Mouse (Mus musculus) liver, embryonic 16.5 days (tissue): Measurements from ENCODE around the gene Ipp. TPM values are rescaled to one million over a fixed set of nuclear protein-coding genes. Genes with fewer than 3 reads are reported as not detected.
A peak's percentile ranks its signal among the peaks of the same experiment; 100 is the strongest.

Experiments used
- ATAC-seq: fragments of 200-750 bp; cut with Nextera tagmentation; 2 replicates; pipeline ENCODE4 v1.8.0; 2017; ENCODE audit warnings: low read depth, mild to moderate bottlenecking, moderate number of reproducible peaks, moderate library complexity
- H3K27ac ChIP-seq: fragments of 300-500 bp; sonication (generic); 2 replicates; pipeline ENCODE4 v1.5.1; 2014; ENCODE audit warnings: mild to moderate bottlenecking, low read length
- H3K27me3 ChIP-seq: fragments of 300-500 bp; sonication (generic); 2 replicates; pipeline ENCODE4 v1.6.1; 2014; ENCODE audit warnings: low read depth, low read length, mixed read lengths; ENCODE audit not compliant: control insufficient read depth, insufficient read depth
- H3K36me3 ChIP-seq: fragments of 300-500 bp; sonication (generic); 2 replicates; pipeline ENCODE4 v1.6.1; 2014; ENCODE audit warnings: mild to moderate bottlenecking; ENCODE audit not compliant: control insufficient read depth, insufficient read depth
- H3K4me1 ChIP-seq: fragments of 300-500 bp; sonication (generic); 2 replicates; pipeline ENCODE4 v1.6.1; 2014; ENCODE audit warnings: low read depth, low read length, mixed read lengths; ENCODE audit not compliant: control insufficient read depth
- H3K4me2 ChIP-seq: fragments of 300-500 bp; sonication (generic); 2 replicates; pipeline ENCODE4 v1.6.1; 2014; ENCODE audit warnings: low read depth, low read length, mixed read lengths
- H3K4me3 ChIP-seq: fragments of 300-500 bp; sonication (generic); 2 replicates; pipeline ENCODE4 v1.5.1; 2014; ENCODE audit warnings: low read depth, mild to moderate bottlenecking, low read length
- H3K9ac ChIP-seq: fragments of 300-500 bp; sonication (generic); 2 replicates; pipeline ENCODE4 v1.6.1; 2014; ENCODE audit warnings: low read depth, low read length
- H3K9me3 ChIP-seq: fragments of 300-500 bp; sonication (generic); replicated peaks from 2 replicates; pipeline ENCODE4 v1.6.1; 2016; ENCODE audit warnings: low read length; ENCODE audit not compliant: control insufficient read depth
- WGBS: fragments of 180-500 bp; shearing (Covaris S2); extraction: QIAGEN DNeasy Blood & Tissue Kit; methylation state at CpG from one replicate; pipeline ENCODE4 v1.1.7; 2014; ENCODE audit not compliant: insufficient replicate concordance; 5-methylcytosine and 5-hydroxymethylcytosine counted together
- polyA plus RNA-seq: library from polyadenylated mRNA; unstranded; fragments of >200 nt; fragmentation: Nextera tagmentation; extraction: Ambion mirVana; gene quantifications from 2 replicates; pipeline ENCODE4 v1.2.1, GENCODE M21; 2015

Gene Ipp
- polyA plus RNA-seq, 1 experiment from 2014 or later: 12.3 TPM

DNA sequence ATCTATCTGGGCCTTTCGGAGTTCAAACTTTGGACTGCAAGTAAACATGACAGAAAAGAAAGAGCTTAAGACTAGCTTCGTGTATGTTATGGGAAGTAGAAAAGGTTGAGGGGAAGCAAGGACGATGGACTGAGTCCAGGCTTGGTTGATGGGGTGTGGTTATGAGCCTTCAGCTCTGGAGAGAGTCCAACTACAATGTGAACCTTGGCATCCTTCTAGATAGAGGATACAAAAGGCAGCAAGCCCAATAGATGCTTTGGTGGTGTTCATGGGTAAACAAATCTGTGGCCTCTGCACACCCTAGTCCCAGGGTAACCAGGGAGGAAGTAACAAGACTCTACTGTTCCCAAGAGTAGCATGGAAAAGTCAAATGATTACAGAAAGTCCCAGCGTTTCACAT, 14.9 kb upstream of the Ipp start:
- H3K4me1 ChIP-seq: no peaks in the 10 kb centered on the region; the same call in none of the 2 replicates
- no peak; the same call in 1 of the 2 replicates for ATAC-seq
- H3K27me3 ChIP-seq: no peaks in the 10 kb centered on the region
- no peak overlapping the region; the same call in 1 of the 2 replicates for H3K27ac ChIP-seq
- no peaks in the 10 kb centered on the region for H3K36me3 ChIP-seq
- WGBS: 42% methylated on average over 4 of the region's 4 CpGs
- no peak overlapping the region for H3K9ac ChIP-seq
- no peaks in the 10 kb centered on the region for H3K9me3 ChIP-seq
- no peak overlapping the region for H3K4me3 ChIP-seq
- no peak overlapping the region for H3K4me2 ChIP-seq

DNA sequence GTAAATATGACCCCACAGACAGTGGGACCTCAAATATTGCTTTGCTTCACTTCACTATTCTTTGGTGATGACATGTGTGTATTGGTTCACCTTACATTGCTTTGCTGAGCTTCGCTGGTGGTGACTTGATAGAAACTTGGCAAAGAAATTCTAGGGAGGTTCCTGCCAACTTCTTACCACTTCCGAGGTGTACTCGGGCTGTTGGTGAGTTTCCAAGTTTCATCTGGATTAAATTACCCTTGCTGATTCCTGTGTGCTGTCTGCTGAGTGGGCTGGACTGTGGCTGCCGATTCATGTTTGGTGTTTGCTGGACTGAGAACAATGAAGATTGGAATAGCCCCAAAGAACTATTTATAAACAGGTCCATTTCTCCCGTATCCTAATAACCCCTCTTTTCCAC, 13.7 kb upstream of the Ipp start:
- Histone ChIP-seq H3K27ac (no peak overlapping the region), H3K4me3 (no peak overlapping the region), H3K4me1 (no peaks in the 10 kb centered on the region; the same call in none of the 2 replicates), H3K9me3 (no peaks in the 10 kb centered on the region), H3K36me3 (no peaks in the 10 kb centered on the region), H3K9ac (no peak overlapping the region), H3K27me3 (no peaks in the 10 kb centered on the region), H3K4me2 (no peak overlapping the region)
- ATAC-seq: no peak
- 67% methylated on average over 5 of the region's 5 CpGs for WGBS

DNA sequence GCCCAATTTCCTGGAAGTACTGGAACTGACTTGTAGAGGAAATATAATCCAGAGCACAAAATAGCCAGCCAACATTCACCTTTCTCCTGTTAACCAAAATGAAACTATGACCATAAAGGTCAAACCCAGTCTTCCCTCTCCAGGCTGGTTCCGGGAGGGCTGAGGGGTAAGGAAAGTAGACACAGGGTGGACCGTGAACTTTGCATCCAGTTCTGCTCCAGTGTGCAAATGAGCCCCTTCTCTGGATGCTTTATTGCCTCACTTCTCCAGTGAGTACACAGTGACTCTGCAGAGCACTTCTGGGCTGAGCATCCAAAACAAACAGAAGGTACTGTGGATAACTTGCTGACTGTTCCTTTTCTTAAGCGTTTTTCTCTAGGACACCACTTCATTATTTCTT, 7.4 kb upstream of the Ipp start:
- peak; percentile 58 for ATAC-seq
- Histone ChIP-seq H3K27ac (no peak overlapping the region), H3K9ac (no peak overlapping the region)

DNA sequence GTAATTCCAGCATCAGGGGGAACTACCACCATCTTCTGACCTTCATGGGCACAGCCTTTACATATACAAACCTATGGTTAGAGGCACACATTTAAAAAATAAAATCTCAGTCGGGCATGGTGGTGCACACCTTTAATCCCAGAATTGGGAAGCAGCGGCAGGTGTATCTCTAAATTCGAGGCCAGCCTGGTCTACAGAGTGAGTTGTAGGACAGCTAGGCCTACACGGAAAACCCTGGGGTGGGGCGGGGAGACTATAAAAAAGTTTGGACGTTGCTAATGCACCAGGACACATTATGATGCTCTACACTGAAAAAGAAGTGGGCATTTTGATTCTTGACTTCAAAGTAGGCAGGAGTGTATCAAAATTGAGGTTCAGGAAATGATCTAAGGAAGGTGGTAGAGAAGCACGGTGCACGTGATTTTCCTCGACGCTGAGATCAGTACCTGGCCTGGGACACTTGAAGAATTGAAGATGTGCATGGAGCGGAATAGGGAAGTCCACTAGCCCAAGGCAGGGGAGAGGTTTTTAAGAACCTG, 394 bp upstream of the Ipp start:
- Histone ChIP-seq H3K27ac (peak overlapping the region; percentile 71), H3K27me3 (no peaks in the 10 kb centered on the region), H3K36me3 (peaks cover 3% of the 10 kb centered on the region; the same call in 1 of the 2 replicates), H3K4me3 (peak overlapping the region; percentile 73), H3K4me1 (peaks cover 13% of the 10 kb centered on the region), H3K4me2 (peak overlapping the region; percentile 93), H3K9ac (peak overlapping the region; percentile 74), H3K9me3 (no peaks in the 10 kb centered on the region)
- 19% methylated on average over 11 of the region's 11 CpGs for WGBS
- 0 out of 2 replicates have a peak, but pooled peaks have one; percentile 2 for ATAC-seq

More for the DNA sequence above, 7.4 kb upstream of the Ipp start:
- Histone ChIP-seq H3K4me1 (peaks cover 4% of the 10 kb centered on the region; the same call in 1 of the 2 replicates), H3K4me3 (no peak overlapping the region), H3K27me3 (no peaks in the 10 kb centered on the region), H3K4me2 (no peak overlapping the region), H3K9me3 (no peaks in the 10 kb centered on the region), H3K36me3 (no peaks in the 10 kb centered on the region)
- WGBS: 66% methylated on average over 3 of the region's 3 CpGs

DNA sequence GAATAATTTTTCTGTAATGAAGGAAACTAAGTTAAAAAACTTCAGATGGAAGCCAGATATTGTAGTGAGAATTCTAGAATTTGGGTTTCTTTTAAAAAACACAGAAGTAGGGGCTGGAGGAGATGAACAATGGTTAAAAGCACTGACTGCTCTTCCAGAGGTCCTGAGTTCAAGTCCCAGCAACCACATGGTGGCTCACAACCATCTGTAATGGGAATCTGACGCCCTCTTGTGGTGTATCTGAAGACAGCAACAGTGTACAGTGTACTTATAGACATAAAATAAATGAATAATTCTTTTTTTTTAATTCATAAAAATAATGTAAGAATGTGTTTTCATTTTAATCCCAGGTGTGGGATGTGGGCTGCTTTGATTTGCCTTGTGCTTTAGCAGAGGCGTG, 23.8 kb downstream of the Ipp start:
- no peak overlapping the region for H3K4me3 ChIP-seq
- H3K27me3 ChIP-seq: no peaks in the 10 kb centered on the region
- no peak overlapping the region for H3K9ac ChIP-seq
- ATAC-seq: no peak
- WGBS: 58% methylated on average over 2 of the region's 2 CpGs
- no peaks in the 10 kb centered on the region for H3K9me3 ChIP-seq
- no peak overlapping the region for H3K4me2 ChIP-seq
- H3K4me1 ChIP-seq: no peaks in the 10 kb centered on the region
- no peak overlapping the region for H3K27ac ChIP-seq
- peaks cover 3% of the 10 kb centered on the region for H3K36me3 ChIP-seq

DNA sequence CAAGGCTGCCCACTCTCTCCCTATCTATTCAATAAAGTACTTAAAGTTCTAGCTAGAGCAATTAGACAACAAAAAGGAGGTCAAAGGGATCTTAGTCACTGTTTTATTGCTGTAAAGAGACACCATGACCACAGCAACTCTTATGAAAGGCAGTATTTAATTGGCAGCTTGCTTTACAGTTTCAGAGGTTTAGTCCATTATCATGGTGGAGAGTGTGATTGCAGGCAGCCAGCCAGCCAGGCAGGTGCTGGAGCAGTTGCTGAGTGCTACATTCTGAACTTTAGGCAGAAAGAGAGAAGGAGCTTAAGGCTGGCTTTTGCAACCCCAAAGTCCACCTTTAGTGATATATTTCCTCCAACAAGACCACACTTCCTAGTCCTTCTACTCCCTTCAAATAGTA, 29.0 kb downstream of the Ipp start:
- no peaks in the 10 kb centered on the region for H3K27me3 ChIP-seq
- H3K4me2 ChIP-seq: no peak overlapping the region
- H3K9me3 ChIP-seq: no peaks in the 10 kb centered on the region
- no peak for ATAC-seq
- H3K9ac ChIP-seq: no peak overlapping the region
- no peak overlapping the region for H3K4me3 ChIP-seq
- no peak overlapping the region for H3K27ac ChIP-seq
- peaks cover 6% of the 10 kb centered on the region for H3K36me3 ChIP-seq
- no peaks in the 10 kb centered on the region for H3K4me1 ChIP-seq

DNA sequence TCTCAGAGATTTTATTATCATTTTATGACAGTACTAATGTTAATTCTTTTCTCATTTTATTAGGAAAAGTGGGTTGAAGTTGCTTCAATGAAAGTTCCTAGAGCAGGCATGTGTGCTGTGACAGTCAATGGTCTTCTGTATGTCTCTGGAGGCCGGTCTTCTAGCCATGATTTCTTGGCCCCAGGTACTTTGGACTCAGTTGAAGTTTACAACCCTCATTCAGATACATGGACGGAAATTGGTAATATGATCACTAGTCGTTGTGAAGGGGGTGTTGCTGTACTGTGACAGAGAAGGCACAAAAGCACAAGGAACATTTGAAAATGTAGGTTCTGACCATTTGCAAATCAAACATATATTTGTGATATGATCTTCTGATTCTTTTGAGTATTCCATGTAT, 30.4 kb downstream of the Ipp start:
- Histone ChIP-seq H3K4me3 (no peak overlapping the region), H3K27me3 (no peaks in the 10 kb centered on the region), H3K27ac (no peak overlapping the region), H3K9me3 (no peaks in the 10 kb centered on the region), H3K4me2 (no peak overlapping the region), H3K4me1 (no peaks in the 10 kb centered on the region), H3K9ac (no peak overlapping the region), H3K36me3 (peaks cover 6% of the 10 kb centered on the region)
- 76% methylated on average over 3 of the region's 3 CpGs for WGBS
- no peak for ATAC-seq

DNA sequence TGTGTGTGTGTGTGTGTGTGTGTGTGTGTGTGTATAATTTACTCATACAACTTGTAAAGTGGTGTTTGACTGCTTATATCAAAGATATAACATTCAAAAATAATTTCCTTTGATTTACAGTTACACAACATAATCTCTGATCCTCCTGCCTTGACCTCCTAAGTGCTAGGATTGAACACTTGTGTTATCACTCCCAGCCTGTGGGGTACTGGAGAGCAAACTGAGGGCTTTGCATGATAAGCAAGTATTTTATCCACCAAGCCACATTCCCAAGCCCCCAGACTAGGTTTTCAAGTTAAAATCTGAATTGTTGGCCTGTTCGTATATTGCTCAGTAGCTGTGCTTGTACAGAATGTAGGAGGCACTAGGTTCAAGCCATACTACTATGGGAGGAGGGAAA, 43.1 kb downstream of the Ipp start:
- WGBS: 24% methylated on average over 1 of the region's 1 CpGs
- Histone ChIP-seq H3K4me2 (no peak overlapping the region), H3K4me3 (no peak overlapping the region), H3K9ac (no peak overlapping the region), H3K27ac (no peak overlapping the region), H3K4me1 (peaks cover 2% of the 10 kb centered on the region; the same call in 1 of the 2 replicates), H3K9me3 (no peaks in the 10 kb centered on the region), H3K27me3 (no peaks in the 10 kb centered on the region), H3K36me3 (peaks cover 5% of the 10 kb centered on the region)
- no peak for ATAC-seq

DNA sequence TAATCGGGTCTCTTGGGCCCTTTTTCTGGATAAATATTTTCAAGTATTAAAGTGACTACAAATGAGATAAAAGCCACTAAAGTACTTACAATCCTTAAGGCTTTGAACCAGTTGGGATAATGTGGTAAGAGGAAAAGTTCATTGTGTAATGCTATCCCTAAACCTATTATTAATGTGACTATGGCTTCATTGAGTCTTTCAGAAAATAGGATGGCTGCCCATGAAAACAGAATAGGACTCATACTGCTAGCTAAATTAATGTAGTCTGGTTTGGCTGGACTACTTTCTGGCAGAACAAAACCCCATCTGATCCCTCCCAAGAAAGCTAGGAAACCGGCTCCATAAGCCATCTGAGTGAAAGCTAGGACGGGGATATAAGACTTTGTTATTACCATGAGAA, 45.7 kb downstream of the Ipp start:
- Histone ChIP-seq H3K4me2 (no peak overlapping the region), H3K9ac (no peak overlapping the region), H3K4me3 (no peak overlapping the region), H3K27ac (no peak overlapping the region), H3K9me3 (no peaks in the 10 kb centered on the region), H3K36me3 (peaks cover 5% of the 10 kb centered on the region), H3K4me1 (peaks cover 2% of the 10 kb centered on the region; the same call in 1 of the 2 replicates), H3K27me3 (no peaks in the 10 kb centered on the region)
- WGBS: 78% methylated on average over 3 of the region's 3 CpGs
- ATAC-seq: no peak
